Mouse (Mus musculus) C2C12 (cell line): ENCODE data around the gene Slc43a2.

Source experiments
- CTCF ChIP-seq: IDR thresholded peaks from one replicate; pipeline ENCODE4 v1.5.1; 2011; ENCODE audit not compliant: control insufficient read depth, insufficient read depth, insufficient read length
- MAX ChIP-seq: IDR thresholded peaks from one replicate; pipeline ENCODE4 v1.6.1; 2011; ENCODE audit warnings: mild to moderate bottlenecking, control low read depth
- MYOD1 ChIP-seq: IDR thresholded peaks from one replicate; pipeline ENCODE4 v1.6.1; 2011; ENCODE audit warnings: low read depth; ENCODE audit not compliant: control insufficient read depth, insufficient read length
- MYOG ChIP-seq: IDR thresholded peaks from one replicate; pipeline ENCODE4 v1.6.1; 2011; ENCODE audit not compliant: control insufficient read depth, insufficient read length; ENCODE audit errors: extremely low read depth
- USF1 ChIP-seq: IDR thresholded peaks from one replicate; pipeline ENCODE4 v1.6.1; 2011; ENCODE audit warnings: low read depth, mild to moderate bottlenecking, control low read depth, moderate library complexity

- TF ChIP-seq CTCF = no peak
- no peak for TF ChIP-seq USF1
- no peak for TF ChIP-seq MYOD1
- TF ChIP-seq MYOG = no peak
- TF ChIP-seq MAX = no peak
Observed at GRCm38 (mm10) chr11:75532340-75533277, 1.1 kb downstream of the Slc43a2 start.
